Mouse (Mus musculus): Measurements from ENCODE around the gene Tm7sf2.
A peak's percentile ranks its signal among the peaks of the same experiment; 100 is the strongest.
"Not testable (repeated sequence)": the region's sequence is repeated elsewhere in the genome, so short reads cannot be mapped to it uniquely, and the experiment has no call there.

Tm7sf2 gene

DNA sequence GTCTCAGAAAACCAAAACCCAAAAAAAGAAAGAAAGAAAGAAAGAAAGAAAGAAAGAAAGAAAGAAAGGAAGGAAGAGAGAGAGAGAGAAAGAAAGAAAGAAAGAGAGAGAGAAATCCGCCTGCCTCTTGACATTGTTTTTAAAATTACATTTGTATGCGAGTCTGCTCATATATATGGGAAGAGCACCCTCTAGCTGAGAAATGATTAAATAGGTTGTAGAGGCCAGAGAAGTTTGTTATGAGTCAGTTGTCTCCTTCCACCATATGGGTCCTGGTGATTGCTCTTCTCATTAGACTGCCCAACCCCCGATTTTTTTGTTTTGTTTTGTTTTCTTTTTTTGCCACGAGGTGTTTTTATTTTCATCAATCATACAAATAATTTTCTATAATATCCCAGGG is 24.1 kb downstream of the Tm7sf2 start:
- not testable (repeated sequence) for DNase-seq (ENCODE audit: low spot score in 2 of 2)

DNA sequence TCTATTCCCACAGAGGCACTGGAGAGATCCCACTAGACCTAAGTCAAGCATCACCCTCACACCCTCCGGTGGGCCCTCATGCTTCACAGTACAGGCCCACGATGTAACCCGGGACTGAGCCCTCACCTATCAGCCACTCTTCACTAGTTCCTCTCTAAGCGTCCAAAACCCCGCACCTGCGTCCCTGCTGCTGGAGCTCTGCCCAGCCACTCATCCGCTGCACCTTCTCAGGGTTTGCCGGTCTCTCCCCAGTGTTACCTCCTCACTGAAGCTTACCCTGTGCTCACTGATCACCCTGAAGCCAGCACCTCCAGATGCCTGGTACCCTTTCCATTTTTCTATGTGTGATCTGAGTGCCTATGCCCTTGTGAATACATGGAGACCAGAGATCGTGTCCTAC is 25.9 kb downstream of the Tm7sf2 start:
- DNase-seq (ENCODE audit: low spot score in 2 of 2): no peak

DNA sequence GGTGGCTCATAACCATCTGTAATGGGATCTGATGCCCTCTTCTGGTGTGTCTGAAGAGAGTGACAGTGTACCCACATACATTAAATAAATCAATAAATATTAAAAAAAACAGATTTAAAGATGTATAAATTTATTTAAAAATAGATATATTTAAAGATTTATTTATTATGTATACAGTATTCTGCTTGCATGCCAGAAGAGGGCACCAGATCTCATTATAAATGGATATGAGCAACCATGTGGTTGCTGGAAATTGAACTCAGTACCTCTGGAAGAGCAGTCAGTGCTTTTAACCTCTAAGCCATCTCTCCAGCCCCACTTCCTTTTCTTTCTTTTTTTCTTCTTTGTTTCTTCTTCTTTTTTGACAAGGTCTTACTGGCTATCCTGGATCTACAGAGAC is 28.2 kb downstream of the Tm7sf2 start:
- no peak for DNase-seq (ENCODE audit: low spot score in 2 of 2)

DNA sequence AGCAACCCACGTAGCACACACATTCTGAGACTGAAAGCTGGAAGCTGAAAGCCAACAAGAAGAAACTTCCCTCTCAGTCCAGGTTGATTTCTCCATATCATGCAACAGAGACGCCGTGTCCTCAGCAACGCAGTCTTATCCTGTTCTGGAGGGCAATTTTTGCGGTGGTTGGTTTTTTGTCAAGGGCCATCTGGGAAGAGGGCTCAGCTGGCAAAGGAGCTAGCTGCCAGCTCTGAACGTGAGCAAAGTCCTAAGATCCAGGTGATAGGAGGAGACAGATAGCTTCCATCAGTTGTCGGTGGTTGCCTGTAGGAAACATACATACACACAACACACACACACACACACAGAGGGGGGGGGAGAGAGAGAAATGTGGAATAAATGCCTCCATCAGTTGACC is 29.8 kb downstream of the Tm7sf2 start:
- no peak for DNase-seq (ENCODE audit: low spot score in 2 of 2)

DNA sequence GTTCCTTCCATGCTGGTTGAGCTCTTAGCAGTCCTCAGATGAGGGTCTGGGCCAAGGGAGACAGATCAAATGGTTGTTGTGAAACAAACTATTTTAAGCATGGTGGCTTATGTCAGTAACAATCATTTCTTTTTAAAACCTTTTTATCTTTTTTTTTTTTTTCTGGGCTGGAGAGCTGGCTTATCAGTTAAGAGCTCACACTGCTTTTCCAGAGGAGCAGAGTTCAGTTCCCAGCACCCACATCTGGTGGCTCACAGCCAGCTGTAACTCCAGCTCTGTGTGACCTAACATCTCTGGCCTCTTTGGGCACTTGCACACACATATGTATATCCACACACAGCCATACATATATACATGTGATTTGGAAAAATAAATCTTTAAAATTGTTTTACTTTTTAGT is 30.5 kb downstream of the Tm7sf2 start:
- DNase-seq (ENCODE audit: low spot score in 2 of 2): no peak

DNA sequence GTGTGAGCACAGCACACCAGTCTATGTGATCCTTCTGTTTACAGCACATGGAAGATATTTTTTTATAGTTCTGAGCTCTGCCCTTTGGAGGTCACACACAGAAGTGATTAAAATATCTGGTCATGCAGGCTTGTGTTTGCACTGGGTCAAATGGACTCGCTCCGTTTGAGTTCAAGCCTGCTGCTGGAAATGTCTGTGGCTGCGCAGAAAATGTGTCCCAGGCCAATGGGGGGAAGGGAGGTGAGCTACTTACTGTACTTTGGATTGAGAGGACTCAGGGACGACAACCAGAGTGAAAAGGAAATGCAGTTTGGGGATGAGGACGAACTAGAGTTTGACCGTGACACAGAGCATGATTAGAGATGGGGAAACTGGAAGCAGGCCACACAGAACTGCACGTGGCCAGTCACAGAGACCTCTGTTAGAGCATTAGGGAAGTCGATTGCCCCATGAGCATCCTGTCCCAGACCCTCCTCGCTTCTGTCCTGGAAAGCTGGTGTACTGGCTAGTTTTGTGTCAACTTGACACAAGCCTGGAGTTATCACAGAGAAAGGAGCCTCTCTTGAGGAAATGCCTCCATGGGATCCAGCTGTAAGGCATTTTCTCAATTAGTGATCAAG is 32.1 kb downstream of the Tm7sf2 start:
- no peak for DNase-seq (ENCODE audit: low spot score in 2 of 2)

DNA sequence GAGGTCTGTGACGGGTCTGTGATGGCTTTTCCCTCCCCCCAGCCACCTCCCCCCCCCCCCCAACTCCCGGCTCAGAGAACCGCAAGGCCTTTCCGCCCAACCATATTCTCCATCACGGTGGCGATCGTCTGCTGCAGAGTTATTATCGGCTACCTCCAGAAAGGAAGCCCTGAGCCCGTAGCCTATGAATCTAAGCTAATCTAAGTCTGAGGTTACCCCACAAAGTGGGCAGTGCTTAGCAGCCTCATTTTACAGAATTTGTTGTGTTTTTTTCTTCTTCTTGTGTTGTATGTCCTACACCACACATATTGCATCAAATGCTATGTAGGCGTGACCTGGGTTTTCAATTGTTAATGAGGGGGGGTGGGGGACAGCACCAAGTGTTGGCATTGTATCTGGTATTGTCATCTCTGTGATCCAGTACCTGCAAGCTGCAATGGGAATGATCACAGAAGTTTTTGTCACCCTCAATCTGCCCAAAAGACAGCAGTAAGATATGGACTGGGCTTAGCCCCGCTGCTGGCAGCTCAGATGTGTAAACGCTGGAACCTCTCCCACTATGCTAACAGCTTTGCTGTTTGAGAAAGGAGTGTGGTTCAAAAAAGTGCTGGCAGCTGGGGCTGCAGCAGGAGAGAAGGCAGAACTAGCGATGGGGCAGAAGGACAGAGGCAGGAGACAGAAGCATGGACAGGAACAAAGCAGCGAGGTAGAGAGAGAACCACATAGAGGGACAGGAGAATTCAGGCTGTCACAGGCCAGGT is 37.5 kb downstream of the Tm7sf2 start:
- DNase-seq (ENCODE audit: low spot score in 2 of 2): no peak

DNA sequence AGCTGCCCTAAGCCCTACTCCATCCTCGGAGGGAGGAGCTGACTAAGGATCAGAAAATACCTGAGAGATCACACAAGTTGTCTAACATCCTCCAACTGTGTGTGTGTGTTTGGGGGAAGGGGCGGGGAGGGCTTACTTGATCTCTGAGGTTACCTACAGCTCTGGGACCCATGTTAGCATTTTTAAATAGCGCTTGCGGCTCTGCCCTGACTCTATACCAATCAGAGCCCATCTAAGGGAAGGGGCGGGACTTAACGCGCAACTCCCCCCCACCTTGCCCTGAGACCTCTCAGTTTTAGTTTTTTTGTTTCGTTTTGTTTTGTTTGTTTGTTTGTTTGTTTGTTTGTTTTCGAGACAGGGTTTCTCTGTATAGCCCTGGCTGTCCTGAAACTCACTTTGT is 38.7 kb downstream of the Tm7sf2 start:
- DNase-seq (ENCODE audit: low spot score in 2 of 2): no peak

DNA sequence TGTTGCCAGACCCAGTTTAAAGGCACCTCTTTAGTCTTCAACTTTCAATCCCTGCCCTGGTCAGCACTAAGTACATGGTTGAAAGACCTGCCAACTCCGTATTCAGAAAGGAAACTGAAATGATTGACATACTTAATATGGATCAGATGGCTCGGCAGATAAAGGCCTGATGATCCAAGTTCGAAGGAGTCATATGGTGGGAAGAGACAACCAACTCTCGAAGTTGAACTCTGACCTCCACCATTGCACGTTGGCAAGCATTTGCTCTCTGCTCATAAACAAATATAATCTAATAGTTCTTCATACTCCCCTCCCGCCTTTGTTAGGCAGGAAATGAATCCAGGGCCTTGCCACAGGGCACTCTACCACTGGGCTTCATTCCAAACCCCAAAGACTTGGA is 39.2 kb downstream of the Tm7sf2 start:
- DNase-seq (ENCODE audit: low spot score in 2 of 2): no peak

DNA sequence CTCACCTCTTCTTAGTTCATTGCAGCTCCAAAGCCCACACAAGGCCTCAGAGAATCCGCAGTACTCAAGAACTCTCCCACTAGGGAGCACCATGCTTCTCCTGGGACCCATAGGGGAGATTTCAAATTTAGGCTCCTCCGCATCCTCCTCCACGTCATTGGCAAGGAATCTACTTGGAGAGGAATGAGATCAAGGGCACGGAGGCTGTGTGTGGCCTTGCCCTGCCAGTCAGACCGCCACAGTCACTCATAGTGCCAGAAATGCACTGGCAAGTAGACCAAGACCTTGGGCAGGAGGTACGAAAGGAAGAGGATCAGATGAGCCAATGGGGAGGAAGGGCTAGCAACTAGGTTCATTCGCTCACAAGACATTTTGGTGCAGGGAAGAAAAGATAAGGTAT is 44.2 kb downstream of the Tm7sf2 start:
- DNase-seq (ENCODE audit: low spot score in 2 of 2): no peak

DNA sequence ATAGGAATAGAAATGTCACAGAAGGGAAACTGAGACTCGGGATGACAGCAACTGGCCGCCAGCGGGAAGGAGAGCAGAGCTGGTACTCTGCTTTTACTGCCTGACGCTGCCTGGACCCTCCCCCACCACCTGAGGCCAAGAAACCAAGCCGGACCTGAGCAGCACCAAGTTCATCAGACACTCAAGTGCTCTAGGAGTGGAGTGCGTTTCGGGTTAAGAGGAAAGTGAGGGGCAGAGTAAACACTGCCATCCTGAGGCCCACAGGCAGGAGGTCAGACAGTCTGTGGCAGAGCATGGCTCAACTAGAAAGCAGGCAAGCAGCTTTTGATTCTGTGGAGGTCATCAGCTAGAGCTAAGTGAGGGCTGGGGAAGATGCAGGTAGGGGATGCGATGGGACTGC is 45.1 kb downstream of the Tm7sf2 start:
- DNase-seq (ENCODE audit: low spot score in 2 of 2): no peak

DNA sequence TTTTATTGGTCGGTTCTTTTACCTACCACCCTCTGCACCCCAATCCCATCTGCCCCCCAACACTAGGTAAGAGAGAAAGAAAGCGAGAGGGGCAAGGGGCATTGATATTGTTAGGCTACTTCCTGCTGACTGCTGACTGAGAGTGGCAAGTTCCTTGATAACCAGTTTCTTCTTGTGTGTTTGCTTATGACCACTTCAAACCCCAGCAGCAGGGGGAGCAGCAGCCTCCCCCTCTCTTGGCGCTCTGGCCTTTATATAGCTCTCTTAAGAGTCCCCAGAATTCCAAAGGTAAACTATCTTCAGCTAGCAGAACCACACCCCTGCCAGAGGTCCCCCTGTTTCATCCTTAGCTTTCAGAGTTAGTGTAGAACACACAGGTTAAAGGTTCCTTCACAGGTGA is 47.9 kb downstream of the Tm7sf2 start:
- no peak for DNase-seq (ENCODE audit: low spot score in 2 of 2)

DNA sequence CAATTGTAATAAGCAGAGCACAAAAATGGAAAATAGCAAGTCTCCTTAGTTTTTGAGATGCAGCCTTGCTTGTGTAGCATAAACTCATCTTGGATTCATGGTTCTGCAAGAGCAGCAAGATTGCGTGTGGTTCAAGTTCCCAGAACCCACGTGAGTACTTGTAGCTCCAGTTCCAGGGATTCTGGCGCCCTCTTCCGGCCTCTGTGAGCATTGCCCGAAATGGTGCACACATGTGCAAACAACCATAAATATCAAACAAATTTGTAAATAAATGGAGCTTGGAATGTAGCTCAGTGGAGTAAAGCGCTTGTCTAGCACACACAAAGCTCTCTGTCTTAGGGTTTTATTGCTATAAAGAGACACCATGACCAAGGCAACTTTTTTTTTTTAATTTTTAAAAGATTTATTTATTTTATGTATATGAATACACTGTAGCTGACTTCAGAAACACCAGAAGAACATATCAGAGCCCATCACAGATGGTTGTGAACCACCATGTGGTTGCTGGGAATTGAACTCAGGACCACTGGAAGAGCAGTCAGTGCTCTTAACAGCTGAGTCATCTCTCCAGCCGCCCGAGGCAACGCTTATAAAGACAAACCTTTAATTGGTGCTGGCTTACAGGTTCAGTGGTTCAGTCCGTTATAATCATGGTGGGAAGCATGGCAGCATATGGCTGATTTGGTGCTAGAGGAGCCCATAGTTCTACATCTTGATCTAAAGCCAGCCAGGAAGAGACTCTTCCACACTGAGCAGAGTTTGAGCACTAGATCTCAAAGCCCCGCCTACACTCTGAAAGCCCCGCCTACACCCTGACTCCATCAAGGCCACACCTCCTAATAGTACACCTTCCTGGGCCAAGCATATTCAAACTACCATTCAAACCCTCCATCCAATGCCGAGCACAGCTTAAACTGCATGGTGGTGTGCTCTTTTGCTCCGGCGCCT is 49.8 kb downstream of the Tm7sf2 start:
- peak; percentile 81 to 90 for DNase-seq (ENCODE audit: low spot score in 2 of 2)

DNA sequence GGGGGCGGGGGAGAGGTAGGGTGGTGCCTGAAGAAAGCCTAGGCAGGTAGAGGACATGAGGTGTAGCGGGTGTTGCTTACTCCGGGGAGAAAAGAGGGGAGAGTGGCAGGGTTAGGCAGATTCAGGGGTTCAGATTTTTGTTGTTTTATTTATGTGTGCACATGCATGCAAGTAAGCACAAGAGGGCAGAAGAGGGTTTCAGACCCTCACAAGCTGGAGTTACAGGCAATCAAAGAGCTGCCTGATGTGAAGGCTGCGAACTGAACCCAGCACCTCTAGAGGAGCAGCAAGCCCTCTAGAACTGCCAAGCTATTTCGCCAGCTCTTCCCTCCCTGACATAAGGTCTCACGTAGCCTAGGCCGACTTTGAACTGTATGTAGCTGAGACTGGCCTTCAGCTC is 51.6 kb downstream of the Tm7sf2 start:
- DNase-seq (ENCODE audit: low spot score in 2 of 2): no peak

DNA sequence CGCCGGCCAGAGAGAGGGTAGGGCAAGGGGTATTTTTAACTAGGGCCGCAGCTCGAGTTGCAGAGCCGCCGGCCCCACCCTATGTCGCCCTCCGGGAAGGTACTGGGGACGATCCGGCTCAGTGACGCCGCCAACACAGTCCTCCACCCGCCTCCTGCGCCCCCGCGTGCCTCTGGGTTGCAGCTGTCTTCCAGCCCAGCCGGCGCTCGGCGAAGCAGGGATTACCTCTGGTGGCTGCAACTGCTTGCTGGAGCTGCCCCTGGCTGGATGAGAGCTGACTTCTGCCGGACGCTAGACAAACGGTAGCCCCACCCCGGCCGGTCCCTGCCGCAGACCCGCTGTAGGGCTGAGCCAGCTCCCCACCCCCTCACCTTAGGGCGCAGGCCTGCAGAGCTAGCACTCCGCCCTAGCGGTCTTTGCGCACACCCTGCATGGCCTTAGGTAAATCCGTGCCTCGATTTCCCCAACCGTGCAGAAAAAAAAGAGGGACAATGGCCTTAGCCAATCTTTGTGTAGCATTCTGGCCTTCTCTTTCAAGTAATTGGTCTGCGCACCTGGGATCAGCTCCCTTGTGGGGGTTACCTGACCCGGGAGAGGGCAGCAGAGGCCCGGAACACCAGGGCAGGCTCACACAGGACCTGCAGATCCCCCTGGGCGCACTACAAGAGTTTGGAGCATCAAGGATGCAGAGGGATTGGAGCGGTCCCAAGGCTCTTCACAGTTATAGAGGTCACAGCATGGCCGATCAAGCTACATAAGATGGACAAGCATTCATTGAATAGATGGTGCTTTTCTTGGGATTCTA is 52.5 kb downstream of the Tm7sf2 start, which contains the start of gene Capn1:
Capn1 (minus strand) TSS at position 387 of the 805 bp plus-strand sequence.
- DNase-seq (ENCODE audit: low spot score in 2 of 2): peak; percentile 73 to 76

DNA sequence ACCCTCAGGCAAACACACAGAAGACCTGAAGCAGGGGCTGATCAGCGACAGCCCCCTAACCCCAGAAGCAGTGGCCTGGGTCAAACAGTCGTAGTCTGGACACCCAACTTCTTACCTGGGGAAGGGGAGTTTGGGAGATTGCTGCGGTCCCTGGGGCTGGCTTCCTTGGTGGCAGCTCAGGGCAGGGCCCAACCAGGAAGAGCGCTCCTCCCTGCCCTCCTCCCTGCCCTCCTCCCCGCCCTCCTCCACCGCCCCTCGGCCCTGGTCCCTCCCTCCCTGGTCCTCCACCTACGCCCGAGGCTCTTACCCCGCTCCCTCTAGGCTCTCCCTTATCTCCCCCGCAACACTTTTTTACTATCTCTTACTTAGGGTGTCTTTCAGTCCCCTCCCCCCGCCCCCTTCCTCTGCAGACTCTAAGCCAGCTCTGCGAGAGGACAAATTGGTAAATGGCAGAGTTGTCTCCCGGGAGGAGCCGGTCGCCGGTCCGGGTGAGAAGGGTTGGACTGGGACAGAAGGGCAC is 53.1 kb downstream of the Tm7sf2 start:
- no peak for DNase-seq (ENCODE audit: low spot score in 2 of 2)

DNA sequence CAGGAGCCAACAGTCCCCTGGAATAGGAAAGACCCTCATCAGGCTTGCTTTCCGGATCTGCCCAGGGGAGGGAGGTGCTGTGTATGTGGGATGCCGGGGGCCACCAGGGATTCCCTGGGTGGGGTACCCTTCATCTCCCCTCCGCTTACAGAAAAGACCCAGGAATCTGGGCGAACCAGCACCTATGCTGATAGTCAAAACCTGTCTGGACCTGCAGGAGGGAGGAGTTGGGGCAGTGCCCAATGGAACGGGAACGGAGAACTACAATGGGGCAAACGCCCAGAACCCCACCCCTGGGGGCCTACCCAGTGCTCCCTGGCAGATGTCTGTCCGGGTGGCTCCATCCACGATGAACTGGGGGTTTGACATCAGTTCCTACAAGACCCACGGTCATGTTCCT is 54.5 kb downstream of the Tm7sf2 start:
- DNase-seq (ENCODE audit: low spot score in 2 of 2): no peak
